ENCODE assay signal across 8 mouse cellular contexts in the genomic region with DNA sequence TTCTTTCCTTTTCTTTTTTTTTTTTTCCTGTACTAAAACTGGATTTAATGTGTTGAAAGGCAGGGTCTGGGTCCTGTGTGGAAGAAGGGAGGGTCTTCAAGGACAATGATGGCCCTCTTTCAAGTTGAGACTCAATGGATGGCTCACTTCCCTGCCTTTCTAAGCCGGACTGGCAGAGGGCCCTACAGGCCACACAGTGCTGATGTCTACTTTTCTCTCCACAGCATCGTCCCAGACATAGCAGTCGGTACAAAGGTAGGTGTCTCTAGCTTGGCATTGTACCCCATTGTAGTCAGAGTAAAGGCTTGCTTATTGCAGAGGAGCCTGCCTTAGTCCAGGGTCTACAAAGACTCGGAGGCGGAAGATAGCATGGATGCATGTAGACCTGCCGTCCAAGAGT. TPM values are rescaled to one million over a fixed set of nuclear protein-coding genes. Genes with fewer than 3 reads are reported as not detected.
DNase-seq lines count a peak whose midpoint lies in the region; ATAC-seq and TF ChIP-seq lines count a peak whose summit lies in the region.

No protein-coding gene starts in this region.

- peak overlapping the region; percentile 97; the same call in 1 of the 2 replicates for H3K27ac ChIP-seq in left cerebral cortex, adult 2 months
- H3K27ac ChIP-seq in embryonic facial prominence, embryonic 14.5 days (replicated peaks; ENCODE audit: low read depth, low read length) = peak overlapping the region; percentile 100; the same call in 1 of the 2 replicates

- peak overlapping the region; percentile 99 for H3K9ac ChIP-seq in embryonic facial prominence, embryonic 14.5 days (ENCODE audit: low read depth, low read length)

- peaks cover 46% of the 10 kb centered on the region for H3K4me1 ChIP-seq in embryonic facial prominence, embryonic 14.5 days (ENCODE audit: control insufficient read depth, insufficient read depth, low read length)

- peaks cover 59% of the 10 kb centered on the region for H3K79me2 ChIP-seq in myocyte (ENCODE audit: control insufficient read depth, insufficient read depth)

- TF ChIP-seq CTCF in left cerebral cortex, adult 2 months (IDR thresholded peaks at IDR 0.05) = no peak

- no peak for DNase-seq in left cerebral cortex, adult 2 months (ENCODE audit: extremely low spot score in 1 of 2, low spot score in 2 of 2)
- no peak for DNase-seq in left cerebral cortex, postnatal 14 days (ENCODE audit: low spot score in 2 of 2)
- DNase-seq in embryonic facial prominence, embryonic 14.5 days (ENCODE audit: low spot score) = no peak
- peak; percentile 45 for DNase-seq in induced T-regulatory cell, adult 2 months (ENCODE audit: low read depth)
- no peak for DNase-seq in frontal cortex, adult 2 months (ENCODE audit: extremely low spot score in 1 of 2, low spot score in 1 of 2)
- DNase-seq in adrenal gland, adult 18-20 months (ENCODE audit: low spot score in 2 of 2) = no peak
- DNase-seq in left cerebral cortex, adult 9 months (ENCODE audit: low spot score in 2 of 2) = no peak

- H3K27me3 ChIP-seq in embryonic facial prominence, embryonic 14.5 days (replicated peaks; ENCODE audit: control insufficient read depth, insufficient read depth, low read length) = no peaks in the 10 kb centered on the region
- no peaks in the 10 kb centered on the region for H3K27me3 ChIP-seq in myocyte (ENCODE audit: control insufficient read depth, insufficient read depth, insufficient read length)

- TF ChIP-seq POLR2A in myocyte (IDR thresholded peaks at IDR 0.05; ENCODE audit: insufficient read length, low read depth) = no peak

- no peaks in the 10 kb centered on the region for H3K9me3 ChIP-seq in embryonic facial prominence, embryonic 14.5 days (ENCODE audit: control insufficient read depth, low read length)

- peak overlapping the region; percentile 99 for H3K4me2 ChIP-seq in embryonic facial prominence, embryonic 14.5 days (ENCODE audit: low read depth, low read length)
- H3K4me2 ChIP-seq in myocyte (ENCODE audit: low read depth) = peak overlapping the region; percentile 96

- peak overlapping the region; percentile 95 for H3K4me3 ChIP-seq in left cerebral cortex, adult 2 months
- H3K4me3 ChIP-seq in embryonic facial prominence, embryonic 14.5 days (ENCODE audit: low read depth, low read length) = peak overlapping the region; percentile 96
- peak overlapping the region; percentile 98 for H3K4me3 ChIP-seq in myocyte

- peak overlapping the region; percentile 83 for H3ac ChIP-seq in myocyte (ENCODE audit: control insufficient read depth, insufficient read length)

- no peak for ATAC-seq in embryonic facial prominence, embryonic 14.5 days (ENCODE audit: low read depth)

- WGBS in embryonic facial prominence, embryonic 14.5 days = 30% methylated on average over 6 of the region's 6 CpGs

- H3K36me3 ChIP-seq in embryonic facial prominence, embryonic 14.5 days (ENCODE audit: control insufficient read depth, insufficient read depth, low read length) = peaks cover 52% of the 10 kb centered on the region
- H3K36me3 ChIP-seq in myocyte (ENCODE audit: control insufficient read depth, insufficient read depth) = peaks cover 29% of the 10 kb centered on the region

- intact Hi-C loops in left cerebral cortex, adult 2 months (cut with DNase I) = no loop called here
- intact Hi-C loops in left cerebral cortex, postnatal 14 days (cut with DNase I) = no loop called here

TF ChIP-seq in myocyte, 11 proteins besides CTCF, POLR2A, EP300 and RAD21:
- no peak for TF ChIP-seq TCF3 (IDR thresholded peaks at IDR 0.05; ENCODE audit: insufficient read length, low read depth)
- no peak for TF ChIP-seq POLR2AphosphoS2 (IDR thresholded peaks at IDR 0.05; ENCODE audit: insufficient read length, low read depth)
- TF ChIP-seq SRF (IDR thresholded peaks at IDR 0.05; ENCODE audit: control insufficient read depth, insufficient read length, low read depth) = no peak
- TF ChIP-seq CEBPB (IDR thresholded peaks at IDR 0.05; ENCODE audit: insufficient read depth, poor library complexity, severe bottlenecking) = no peak
- TF ChIP-seq REST (IDR thresholded peaks at IDR 0.05; ENCODE audit: insufficient read depth, insufficient read length) = no peak
- no peak for TF ChIP-seq E2F4 (IDR thresholded peaks at IDR 0.05; ENCODE audit: insufficient read depth)
- no peak for TF ChIP-seq TCF12 (IDR thresholded peaks at IDR 0.05; ENCODE audit: insufficient read depth, poor library complexity, severe bottlenecking)
- no peak for TF ChIP-seq MYOD1 (IDR thresholded peaks at IDR 0.05; ENCODE audit: control insufficient read depth in 1 of 3, insufficient read length in 2 of 3, low read depth in 2 of 3)
- no peak for TF ChIP-seq USF1 (IDR thresholded peaks at IDR 0.05; ENCODE audit: low read depth)
- no peak for TF ChIP-seq MYOG (IDR thresholded peaks at IDR 0.05; ENCODE audit: control insufficient read depth in 1 of 3, insufficient read depth in 1 of 3, insufficient read length in 2 of 3, low read depth in 2 of 3)

RNA-seq across cellular contexts. Expression of gene Ptbp1, which starts 2.1 kb away (rescaled TPM):
- total RNA-seq in left cerebral cortex, adult 2 months (2021) = 10 to 100 TPM; 55.5 to 61.7 TPM
- 10 to 100 TPM; 52.1 to 61.1 TPM for total RNA-seq in left cerebral cortex, postnatal 14 days (2021)
- 198 and 254 TPM in 2 replicates for polyA plus RNA-seq in embryonic facial prominence, embryonic 14.5 days (2014; fragmentation: Nextera tagmentation; extraction: Ambion mirVana)
- 158 TPM for polyA plus RNA-seq in myocyte (2012; fragmentation: generic; extraction: Trizol)
- polyA plus RNA-seq in frontal cortex, adult 2 months (2012; rRNA removed) = 59.5 and 71.5 TPM in 2 replicates
- total RNA-seq in adrenal gland, adult 18-20 months (2021) = 100 to 1,000 TPM; 301 to 357 TPM

RNA-seq across cellular contexts. Expression of gene Prtn3, which starts 18.0 kb away (rescaled TPM):
- total RNA-seq in left cerebral cortex, adult 2 months (2021) = 1 to 10 TPM; 1.7 to 2.6 TPM
- 1 to 10 TPM; 2.3 to 3.1 TPM for total RNA-seq in left cerebral cortex, postnatal 14 days (2021)
- polyA plus RNA-seq in embryonic facial prominence, embryonic 14.5 days (2014; fragmentation: Nextera tagmentation; extraction: Ambion mirVana) = 4.1 and 6.7 TPM in 2 replicates
- polyA plus RNA-seq in myocyte (2012; fragmentation: generic; extraction: Trizol) = 0.22 TPM
- 5.8 and 6.7 TPM in 2 replicates for polyA plus RNA-seq in frontal cortex, adult 2 months (2012; rRNA removed)
- 1 to 10 TPM in 1 of 2 experiments, not detected in 1; 1.1 TPM for total RNA-seq in adrenal gland, adult 18-20 months (2021)

RNA-seq across cellular contexts. Expression of gene Plppr3, which starts 18.2 kb away (rescaled TPM):
- total RNA-seq in left cerebral cortex, adult 2 months (2021) = 10 to 100 TPM; 51.8 to 63.0 TPM
- 10 to 100 TPM; 68.3 to 71.2 TPM for total RNA-seq in left cerebral cortex, postnatal 14 days (2021)
- 32.4 and 50.2 TPM in 2 replicates for polyA plus RNA-seq in embryonic facial prominence, embryonic 14.5 days (2014; fragmentation: Nextera tagmentation; extraction: Ambion mirVana)
- polyA plus RNA-seq in myocyte (2012; fragmentation: generic; extraction: Trizol) = 5.4 TPM
- 124 and 134 TPM in 2 replicates for polyA plus RNA-seq in frontal cortex, adult 2 months (2012; rRNA removed)
- 1 to 10 TPM; 1.4 to 2.8 TPM for total RNA-seq in adrenal gland, adult 18-20 months (2021)

RNA-seq across cellular contexts. Expression of gene Elane, which starts 29.8 kb away (rescaled TPM):
- not detected for total RNA-seq in left cerebral cortex, adult 2 months (2021)
- not detected for total RNA-seq in left cerebral cortex, postnatal 14 days (2021)
- 0.64 and 2.0 TPM in 2 replicates for polyA plus RNA-seq in embryonic facial prominence, embryonic 14.5 days (2014; fragmentation: Nextera tagmentation; extraction: Ambion mirVana)
- not detected for polyA plus RNA-seq in myocyte (2012; fragmentation: generic; extraction: Trizol)
- 0.27 TPM in 1 of 2 replicates, not detected in the other for polyA plus RNA-seq in frontal cortex, adult 2 months (2012; rRNA removed)
- total RNA-seq in adrenal gland, adult 18-20 months (2021) = not detected

RNA-seq across cellular contexts. Expression of gene Cfd, which starts 34.4 kb away (rescaled TPM):
- not detected for total RNA-seq in left cerebral cortex, adult 2 months (2021)
- total RNA-seq in left cerebral cortex, postnatal 14 days (2021) = not detected
- polyA plus RNA-seq in embryonic facial prominence, embryonic 14.5 days (2014; fragmentation: Nextera tagmentation; extraction: Ambion mirVana) = 0.22 TPM in 1 of 2 replicates, not detected in the other
- polyA plus RNA-seq in myocyte (2012; fragmentation: generic; extraction: Trizol) = not detected
- 1.1 and 3.5 TPM in 2 replicates for polyA plus RNA-seq in frontal cortex, adult 2 months (2012; rRNA removed)
- total RNA-seq in adrenal gland, adult 18-20 months (2021) = 1,000 to 10,000 TPM; 1,757 to 2,495 TPM

Comparison
In these comparisons a context has a peak if more than half of its experiments do, and no peak if none do; other contexts are left out.
1. RNA of gene Ptbp1, which starts 2.1 kb away (total RNA-seq): 301 to 357 TPM in adrenal gland, adult 18-20 months; 55.5 to 61.7 TPM in left cerebral cortex, adult 2 months and 52.1 to 61.1 TPM in left cerebral cortex, postnatal 14 days; every median in the first group is over 4 times any median in the second.
2. RNA of gene Plppr3, which starts 18.2 kb away (total RNA-seq): 68.3 to 71.2 TPM in left cerebral cortex, postnatal 14 days and 51.8 to 63.0 TPM in left cerebral cortex, adult 2 months; 1.4 to 2.8 TPM in adrenal gland, adult 18-20 months; every median in the first group is over 10 times any median in the second.
3. Peak in every context shown above with its lines, with median percentiles within 50 percentile points of each other: H3K4me3 ChIP-seq.